Mouse (Mus musculus): Measurements from ENCODE around the gene St6galnac4.

The St6galnac4 gene

GRCm38 (mm10) chr2:32598506-32598905 lies 11.6 kb downstream of the St6galnac4 start:
- in situ Hi-C loops (cut with MboI; ENCODE audit: low sequenced_read_pairs): no loop called here

DNA sequence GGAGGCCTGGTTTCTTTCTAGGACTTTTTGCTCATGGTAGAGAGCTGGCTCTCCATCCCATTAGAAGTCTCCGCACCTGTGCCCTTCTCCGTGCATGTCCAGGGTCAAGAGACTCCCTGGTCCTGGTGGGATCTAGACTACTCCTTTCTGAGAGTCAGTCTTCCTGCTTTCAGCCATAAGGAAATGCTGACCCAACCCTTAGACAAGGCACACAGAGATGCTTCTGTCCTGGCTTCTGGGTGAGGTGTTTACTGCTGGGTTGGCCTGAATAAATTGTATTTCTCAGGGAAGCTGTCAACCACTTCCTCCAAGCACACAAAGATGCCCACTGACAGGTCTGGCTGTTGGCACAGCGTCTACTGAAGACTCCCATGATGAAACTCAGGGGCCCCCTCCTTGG lies 12.5 kb downstream of the St6galnac4 start, which contains the start of gene St6galnac6:
TSS of gene St6galnac6 (plus strand) at position 301 of the 400 bp plus-strand sequence.
- in situ Hi-C loops (cut with MboI; ENCODE audit: low sequenced_read_pairs): no loop called here

DNA sequence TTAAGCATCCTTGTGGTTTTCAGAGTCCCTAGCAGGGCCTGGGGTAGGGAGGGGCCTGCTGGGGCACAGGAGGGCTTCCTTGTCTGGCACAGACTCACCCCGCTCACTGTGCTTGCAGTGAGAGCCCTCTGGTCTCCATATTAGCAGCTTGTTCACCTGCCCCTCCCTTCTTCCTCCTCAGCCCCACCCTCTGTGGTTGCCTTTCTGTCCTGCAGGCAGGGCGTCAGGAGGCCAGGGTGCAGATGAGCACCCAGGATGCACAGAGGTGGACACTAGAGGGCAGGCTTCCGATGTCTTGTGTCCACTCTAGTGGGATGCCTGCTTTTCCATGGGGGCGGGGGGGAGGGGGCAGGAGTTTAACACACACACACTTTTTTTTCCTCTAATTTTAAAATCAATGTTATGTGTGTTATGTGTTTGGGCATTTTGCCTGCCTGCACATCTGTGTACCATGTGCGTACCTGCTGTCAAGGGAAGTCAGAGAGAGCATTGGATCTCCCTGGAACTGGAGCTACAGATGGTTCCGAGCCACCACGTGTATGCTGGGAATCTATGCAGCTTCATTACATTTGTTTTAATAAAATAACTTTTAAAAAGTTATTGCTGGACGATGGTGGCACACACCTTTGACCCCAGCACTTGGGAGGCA lies 14.6 kb downstream of the St6galnac4 start:
- in situ Hi-C loops (cut with MboI; ENCODE audit: low sequenced_read_pairs): no loop called here

GRCm38 (mm10) chr2:32602600-32603054 lies 15.7 kb downstream of the St6galnac4 start:
- in situ Hi-C loops (cut with MboI; ENCODE audit: low sequenced_read_pairs): no loop called here

DNA sequence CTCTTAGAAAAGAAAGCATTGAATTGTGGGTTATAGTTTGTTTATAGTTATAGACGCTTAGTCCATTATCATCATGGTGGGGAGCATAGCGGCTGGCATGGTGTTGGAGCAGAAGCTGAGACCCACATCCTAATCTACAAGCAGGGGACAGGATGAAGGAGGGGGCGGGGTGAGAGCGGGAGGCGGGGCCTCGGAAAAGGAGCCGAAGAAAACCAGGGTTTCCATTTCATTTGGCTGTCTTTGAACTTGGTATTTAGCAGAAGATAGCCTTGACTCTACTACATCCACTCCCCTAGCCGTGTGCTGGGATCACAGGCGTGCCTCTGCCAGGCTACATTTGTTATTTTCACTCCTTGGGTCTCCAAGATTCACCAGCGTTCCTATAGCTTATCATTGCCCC lies 17.7 kb downstream of the St6galnac4 start:
- in situ Hi-C loops (cut with MboI; ENCODE audit: low sequenced_read_pairs): no loop called here

DNA sequence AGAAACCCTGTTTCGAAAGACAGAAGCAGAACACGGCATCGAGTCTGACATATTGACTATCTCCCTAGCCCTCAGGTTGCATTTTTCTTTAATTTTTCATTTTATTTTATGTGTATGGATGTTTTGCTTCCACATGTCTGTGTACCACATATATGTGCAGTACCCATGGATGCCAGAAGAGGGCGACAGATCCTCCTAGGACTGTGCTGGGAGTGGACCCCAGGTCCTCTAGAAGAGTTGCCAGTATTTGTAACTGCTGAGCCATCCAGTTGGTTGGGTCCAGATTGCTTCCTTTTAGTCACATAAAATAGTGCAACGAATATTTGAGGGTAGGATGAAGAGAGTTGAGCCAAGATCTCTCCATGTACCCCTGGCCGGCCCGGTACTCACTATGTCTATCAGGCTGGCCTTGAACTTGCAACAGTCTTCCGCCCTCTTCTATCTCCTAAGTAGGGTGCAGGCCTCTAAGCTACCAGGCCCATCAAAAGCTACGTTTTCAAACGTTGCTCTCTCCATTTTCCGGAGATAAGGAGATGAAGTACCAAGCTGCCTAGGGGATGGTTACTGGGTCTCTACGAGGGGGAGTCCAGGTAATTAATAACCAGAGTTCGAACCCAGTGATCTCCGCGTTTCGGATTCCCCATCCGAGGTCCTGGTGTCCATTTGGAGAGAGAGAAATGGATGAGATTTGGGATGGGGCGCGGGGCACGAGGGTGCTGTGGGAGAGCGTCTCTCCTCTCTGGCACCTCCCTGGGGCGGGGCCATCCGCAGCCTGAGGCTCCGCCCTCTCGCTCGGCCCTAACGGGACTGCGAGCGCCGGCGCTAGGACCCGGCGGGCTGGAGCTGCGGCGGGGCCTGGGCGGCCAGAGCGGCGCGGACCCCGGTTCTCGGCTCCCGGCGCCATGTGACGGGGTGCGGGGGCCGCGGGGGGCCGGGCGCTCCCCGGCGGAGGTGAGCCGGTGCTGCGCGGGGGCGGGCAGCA lies 19.6 kb downstream of the St6galnac4 start:
- in situ Hi-C loops (cut with MboI; ENCODE audit: low sequenced_read_pairs): no loop called here

DNA sequence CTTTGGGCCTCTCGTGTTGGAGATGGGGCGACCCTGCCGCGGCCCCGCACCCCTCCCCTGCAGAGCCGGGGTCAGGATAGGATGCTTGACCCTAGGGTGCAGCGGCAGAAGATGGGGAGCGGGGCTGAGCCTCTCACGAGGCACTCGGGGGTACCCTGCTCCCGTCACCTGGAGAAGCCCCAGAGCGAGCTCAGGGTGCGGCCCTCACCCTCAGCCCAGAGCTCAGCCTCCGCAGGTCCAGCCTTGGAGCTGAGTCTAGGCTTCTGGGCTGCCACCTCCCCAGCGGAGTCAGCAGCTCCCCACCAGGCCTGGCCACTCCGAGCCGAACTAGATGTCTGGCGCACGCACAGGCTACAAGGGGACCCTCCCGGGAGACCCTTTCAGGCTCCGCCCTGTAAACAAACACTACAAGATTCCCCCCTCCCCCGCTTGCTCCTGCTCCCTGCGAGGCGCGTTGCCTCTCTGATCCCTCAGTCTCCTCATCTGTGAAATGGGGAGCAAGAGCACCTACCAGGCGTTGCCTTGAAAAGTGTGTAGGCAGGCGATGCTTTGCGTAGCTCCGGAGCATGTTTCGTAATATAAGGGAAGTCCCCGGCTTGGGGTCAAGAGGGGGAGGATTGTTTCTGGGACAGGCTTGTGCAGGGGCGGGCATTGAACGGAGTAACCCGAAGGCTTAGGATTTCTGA lies 20.5 kb downstream of the St6galnac4 start:
- in situ Hi-C loops (cut with MboI; ENCODE audit: low sequenced_read_pairs): no loop called here

DNA sequence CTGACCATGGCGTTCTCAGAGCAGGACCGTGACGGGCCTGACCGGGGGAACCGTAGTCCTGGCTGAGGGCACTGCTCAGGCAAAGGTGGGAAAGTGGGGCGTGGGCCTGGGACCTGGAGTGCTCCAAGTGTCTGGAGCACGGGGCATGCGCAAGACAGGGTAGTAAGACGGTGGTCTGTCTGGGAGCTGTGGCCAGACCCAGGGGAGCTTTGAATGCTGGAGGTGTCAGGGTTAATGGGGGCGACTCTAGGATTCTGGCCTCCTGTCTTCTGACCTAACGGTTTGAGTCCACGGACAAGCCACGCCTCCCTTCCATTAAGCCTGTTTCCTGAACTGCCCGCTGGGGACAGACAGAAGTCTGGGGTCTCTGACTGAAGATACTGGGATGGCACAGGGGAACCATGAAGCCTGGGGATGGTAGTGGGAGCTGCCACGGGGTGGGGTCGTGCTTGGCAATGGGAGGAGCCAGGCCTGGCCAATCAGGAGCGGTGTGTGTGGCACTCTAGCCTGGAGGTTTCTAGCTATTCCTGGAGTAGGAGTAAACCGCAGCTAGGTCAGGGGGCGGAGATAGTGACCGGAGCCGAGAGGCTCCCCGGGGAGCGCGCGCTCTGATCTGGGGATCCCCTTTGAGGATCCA lies 21.4 kb downstream of the St6galnac4 start:
- in situ Hi-C loops (cut with MboI; ENCODE audit: low sequenced_read_pairs): no loop called here

DNA sequence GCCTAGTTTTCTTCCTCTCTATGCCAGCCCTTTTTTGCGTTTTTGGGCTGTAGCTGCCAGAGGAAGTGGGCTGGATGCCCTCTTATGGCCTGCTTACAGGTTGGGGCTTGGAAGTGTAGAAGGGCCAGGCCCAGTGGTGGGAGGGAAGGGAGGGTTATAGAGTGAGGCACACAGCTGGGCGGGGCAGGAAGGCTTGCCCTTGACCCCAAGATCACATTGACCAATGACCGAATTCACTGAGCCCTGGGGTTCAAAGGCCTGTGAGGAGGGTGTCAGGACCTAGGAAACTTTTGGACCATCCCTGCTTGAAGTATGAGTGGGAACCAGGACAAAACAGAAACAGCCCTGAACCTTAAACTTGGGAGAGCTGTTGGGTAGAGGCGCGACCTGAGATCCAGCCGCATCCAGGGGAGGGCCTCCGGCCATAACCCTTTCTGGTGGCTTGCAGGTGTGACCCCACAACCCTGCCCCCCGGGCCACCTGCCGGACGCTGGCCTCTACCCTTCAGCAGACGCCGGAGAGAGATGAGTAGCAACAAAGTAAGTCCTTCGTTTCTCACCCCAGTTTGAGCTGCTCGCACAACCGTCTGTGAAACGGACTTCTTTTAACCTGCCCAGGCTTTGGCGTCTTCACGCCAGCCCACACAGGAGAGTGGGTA lies 22.0 kb downstream of the St6galnac4 start:
- in situ Hi-C loops (cut with MboI; ENCODE audit: low sequenced_read_pairs): no loop called here

DNA sequence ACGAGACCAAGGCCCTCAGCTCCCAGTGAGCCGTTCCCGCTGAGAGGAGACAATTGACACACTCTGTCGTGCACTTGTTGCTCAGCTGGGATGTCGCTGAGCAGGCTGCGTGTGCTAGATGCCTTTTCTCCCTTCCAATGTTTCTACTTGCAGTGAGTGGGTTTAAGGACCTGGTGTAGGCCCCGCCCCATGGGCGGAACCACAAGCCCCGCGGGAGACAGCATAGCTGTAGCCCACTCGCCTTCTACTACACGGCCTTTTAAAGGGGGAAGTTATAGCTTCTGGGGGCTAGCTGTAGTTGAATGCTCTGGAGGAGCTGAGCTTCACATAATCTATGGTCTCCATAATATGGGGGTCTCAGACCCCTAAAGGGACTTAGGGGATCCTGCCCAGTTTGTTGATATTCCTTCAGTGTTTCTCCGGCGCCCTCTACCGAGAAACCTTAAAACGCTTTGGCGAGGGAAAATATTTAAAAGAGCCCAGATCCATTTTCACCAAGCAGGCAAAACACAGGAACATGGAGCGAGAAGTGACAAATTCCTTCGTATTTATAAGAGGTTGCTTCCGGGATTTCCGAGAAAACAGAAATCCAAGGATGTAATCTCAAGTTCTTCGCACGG lies 23.8 kb downstream of the St6galnac4 start:
- in situ Hi-C loops (cut with MboI; ENCODE audit: low sequenced_read_pairs): no loop called here

GRCm38 (mm10) chr2:32612274-32612673 lies 25.4 kb downstream of the St6galnac4 start:
- in situ Hi-C loops (cut with MboI; ENCODE audit: low sequenced_read_pairs): no loop called here

- in situ Hi-C loops (cut with MboI; ENCODE audit: low sequenced_read_pairs): no loop called here
Measured at GRCm38 (mm10) chr2:32617109-32617508, 30.2 kb downstream of the St6galnac4 start.

- in situ Hi-C loops (cut with MboI; ENCODE audit: low sequenced_read_pairs): no loop called here
Measured at GRCm38 (mm10) chr2:32617601-32618000, 30.7 kb downstream of the St6galnac4 start.

DNA sequence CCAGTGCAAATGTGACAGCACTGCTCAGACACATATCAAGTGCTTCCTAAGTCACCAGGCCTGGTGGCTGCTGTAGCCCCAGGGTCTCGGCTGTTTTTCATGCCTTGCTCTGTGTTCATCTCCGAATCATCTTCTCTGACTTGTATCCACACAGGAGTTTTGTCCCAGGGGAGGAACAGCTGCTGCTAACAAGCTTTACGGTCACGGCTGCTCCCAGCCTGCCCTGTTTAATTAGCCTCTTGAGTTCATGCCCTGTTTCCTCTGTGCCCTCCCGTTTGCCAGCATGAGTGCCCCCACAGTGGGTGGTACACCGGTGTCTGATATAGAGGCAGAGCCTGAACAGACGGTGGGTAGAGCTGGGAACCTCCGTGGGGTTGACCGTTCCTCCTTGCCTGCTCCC lies 31.2 kb downstream of the St6galnac4 start:
- in situ Hi-C loops (cut with MboI; ENCODE audit: low sequenced_read_pairs): no loop called here

GRCm38 (mm10) chr2:32620682-32621516 lies 34.0 kb downstream of the St6galnac4 start:
- in situ Hi-C loops (cut with MboI; ENCODE audit: low sequenced_read_pairs): no loop called here

DNA sequence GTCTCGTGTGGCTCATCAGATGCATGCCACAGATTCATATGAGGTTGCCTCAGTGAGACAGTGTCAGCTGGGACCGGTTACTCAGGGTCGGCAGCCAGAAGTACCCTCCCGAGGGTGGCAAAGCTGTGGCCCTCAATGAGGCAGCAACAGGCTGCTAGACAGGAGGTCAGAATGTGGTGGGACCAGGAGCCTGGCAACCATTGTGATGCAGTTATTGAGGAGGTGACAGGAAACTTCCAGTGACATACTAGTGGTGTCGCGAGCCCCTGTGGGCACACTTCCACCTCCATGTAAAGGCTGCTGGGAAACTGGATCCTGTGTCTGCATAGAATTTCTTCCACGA lies 34.6 kb downstream of the St6galnac4 start, which contains the start of gene Ak1:
TSS of gene Ak1 (plus strand) at position 242 of the 343 bp plus-strand sequence.
- in situ Hi-C loops (cut with MboI; ENCODE audit: low sequenced_read_pairs): no loop called here

DNA sequence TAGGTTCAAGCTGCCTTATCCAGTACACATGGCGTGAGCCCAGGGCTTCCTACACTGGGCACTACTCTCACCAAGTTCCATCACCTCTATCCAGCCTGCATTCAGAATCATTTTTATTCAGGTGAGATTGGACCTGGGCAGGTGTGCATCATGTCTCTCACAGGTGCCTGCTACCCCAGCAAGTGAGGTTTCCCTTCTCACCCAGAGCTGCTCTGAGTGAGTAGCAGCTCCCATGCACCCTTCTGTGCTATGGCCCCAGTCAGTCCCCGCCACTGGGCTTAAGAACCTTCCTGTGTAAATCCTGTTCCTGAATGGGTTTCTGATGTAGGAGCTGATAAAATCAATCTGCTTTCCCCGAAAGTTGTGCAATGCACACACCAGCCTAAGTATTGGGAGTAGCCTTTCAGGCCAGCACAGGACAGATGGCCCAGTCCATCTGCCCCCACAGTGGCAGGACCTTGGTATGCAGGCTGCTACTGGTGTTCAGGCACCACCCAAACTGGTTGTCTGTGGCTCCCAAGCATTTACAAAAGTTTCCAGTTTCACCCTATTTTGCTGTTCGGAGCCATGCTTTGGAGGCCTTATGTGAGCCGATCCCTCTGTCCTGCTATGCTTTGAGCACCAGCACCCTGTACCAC lies 37.3 kb downstream of the St6galnac4 start:
- in situ Hi-C loops (cut with MboI; ENCODE audit: low sequenced_read_pairs): no loop called here

GRCm38 (mm10) chr2:32625212-32625872 lies 38.4 kb downstream of the St6galnac4 start:
- in situ Hi-C loops (cut with MboI; ENCODE audit: low sequenced_read_pairs): no loop called here

Measured in CH12F3 (cell line).